Mouse (Mus musculus) G1E (cell line): ENCODE data around the gene Mknk1. TPM values are rescaled to one million over a fixed set of nuclear protein-coding genes. Genes with fewer than 3 reads are reported as not detected.

ENCODE experiments used
- ATAC-seq: 2 replicates; pipeline ENCODE4 v1.8.0; 2016; ENCODE audit warnings: mild to moderate bottlenecking; ENCODE audit not compliant: insufficient number of reproducible peaks, poor library complexity, low FRiP score, severe bottlenecking; ENCODE audit errors: extremely low read depth
- DNase-seq: peaks from one replicate; pipeline ENCODE4 v3.0.0; 2012; ENCODE audit warnings: low spot score
- H3K27me3 ChIP-seq: 2 replicates; pipeline ENCODE4 v1.6.1; 2012; ENCODE audit warnings: mild to moderate bottlenecking, low read length, inconsistent platforms; ENCODE audit not compliant: insufficient read depth
- H3K36me3 ChIP-seq: replicated peaks from 2 replicates; pipeline ENCODE3; 2012; ENCODE audit warnings: mild to moderate bottlenecking, inconsistent platforms
- H3K4me1 ChIP-seq: 2 replicates; pipeline ENCODE4 v1.6.1; 2012; ENCODE audit warnings: low read depth, low read length, inconsistent platforms, mixed read lengths; ENCODE audit not compliant: insufficient read depth
- H3K4me3 ChIP-seq: 2 replicates; pipeline ENCODE4 v1.5.1; 2012; ENCODE audit warnings: low read depth, mild to moderate bottlenecking, inconsistent platforms, low read length, moderate library complexity, mixed read lengths
- H3K9me3 ChIP-seq: replicated peaks from 2 replicates; pipeline ENCODE4 v1.6.1; 2012; ENCODE audit warnings: inconsistent platforms
- CTCF ChIP-seq: IDR thresholded peaks from 2 replicates; pipeline ENCODE4 v1.5.1; 2012; ENCODE audit warnings: low read depth, low read length, inconsistent platforms, mixed read lengths
- GATA2 ChIP-seq: IDR thresholded peaks from 2 replicates; pipeline ENCODE4 v1.6.1; 2012; ENCODE audit warnings: low read depth, low read length, inconsistent platforms, borderline replicate concordance
- polyA plus RNA-seq: library from polyadenylated mRNA; stranded (reverse); fragments of >175 nt; gene quantifications from 2 replicates; pipeline ENCODE4 v1.2.3, GENCODE M21; 2012
- total RNA-seq, 2 experiments: library from RNA; stranded (forward) in 1 of 2; stranded (reverse) in 1 of 2; fragments of 200-1000 nt in 1 of 2; fragments of >200 nt in 1 of 2; fragmentation: Nextera tagmentation in 1 of 2; gene quantifications; 2 replicates each; pipeline ENCODE4 v1.2.3; 2014 to 2017

Mknk1 gene
- total and polyA plus RNA-seq, 3 experiments: 39.8 to 111 (median 86.9) TPM

DNA sequence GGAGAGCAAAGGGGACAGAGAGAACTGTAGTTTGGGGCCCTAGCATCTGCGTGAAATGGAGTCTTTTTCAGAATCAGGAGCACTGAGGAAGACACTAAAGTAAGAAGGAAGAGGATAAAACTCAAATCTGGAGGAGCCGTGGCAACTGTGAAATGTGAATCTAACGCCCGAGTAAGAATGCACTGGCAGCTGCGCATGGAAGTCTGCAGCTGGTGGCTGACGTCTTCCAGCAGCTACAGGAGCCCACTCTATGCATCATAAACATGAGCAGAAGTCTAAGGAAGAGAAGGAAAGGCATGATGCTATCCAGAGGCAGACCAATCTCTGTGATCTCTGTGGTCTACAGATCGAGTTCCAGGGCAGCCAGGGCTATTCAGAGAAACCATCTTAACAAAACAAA, 88.6 kb downstream of the Mknk1 start:
- no peaks in the 10 kb centered on the region for H3K4me1 ChIP-seq
- H3K36me3 ChIP-seq: no peaks in the 10 kb centered on the region
- ATAC-seq (no peak), DNase-seq (no peak)
- no peak overlapping the region for H3K4me3 ChIP-seq
- no peaks in the 10 kb centered on the region for H3K9me3 ChIP-seq
- TF ChIP-seq GATA2 (no peak), CTCF (no peak)
- H3K27me3 ChIP-seq: peaks cover 11% of the 10 kb centered on the region

Other genes starting within 250 kb of the Mknk1 start
- not detected in 2 replicates for gene Cyp4a32, start 238.2 kb upstream of the Mknk1 start, total RNA-seq (2014; fragmentation: Nextera tagmentation)
- 0.22 TPM in 1 of 2 replicates, not detected in the other for gene Cyp4a32, start 238.2 kb upstream of the Mknk1 start, total RNA-seq (2017)
- gene Cyp4a32, start 238.2 kb upstream of the Mknk1 start, polyA plus RNA-seq: not detected in 2 replicates
- gene Cyp4b1, start 191.5 kb upstream of the Mknk1 start, total RNA-seq (2014; fragmentation: Nextera tagmentation): not detected in 2 replicates
- gene Cyp4b1, start 191.5 kb upstream of the Mknk1 start, total RNA-seq (2017): not detected in 2 replicates
- not detected in 2 replicates for gene Cyp4b1, start 191.5 kb upstream of the Mknk1 start, polyA plus RNA-seq
- gene Efcab14, start 101.5 kb upstream of the Mknk1 start, total RNA-seq (2014; fragmentation: Nextera tagmentation): 113 and 146 TPM in 2 replicates
- gene Efcab14, start 101.5 kb upstream of the Mknk1 start, total RNA-seq (2017): 27.2 and 32.8 TPM in 2 replicates
- gene Efcab14, start 101.5 kb upstream of the Mknk1 start, polyA plus RNA-seq: 14.2 and 18.6 TPM in 2 replicates
- not detected in 2 replicates for gene Tex38, start 58.2 kb upstream of the Mknk1 start, total RNA-seq (2014; fragmentation: Nextera tagmentation)
- gene Tex38, start 58.2 kb upstream of the Mknk1 start, total RNA-seq (2017): 0.23 TPM in 1 of 2 replicates, not detected in the other
- gene Tex38, start 58.2 kb upstream of the Mknk1 start, polyA plus RNA-seq: not detected in 2 replicates
- 26.9 and 32.3 TPM in 2 replicates for gene Atpaf1, start 54.4 kb upstream of the Mknk1 start, total RNA-seq (2014; fragmentation: Nextera tagmentation)
- gene Atpaf1, start 54.4 kb upstream of the Mknk1 start, total RNA-seq (2017): 10.4 and 13.5 TPM in 2 replicates
- gene Atpaf1, start 54.4 kb upstream of the Mknk1 start, polyA plus RNA-seq: 11.1 and 13.3 TPM in 2 replicates
- gene Mob3c, start 11.1 kb upstream of the Mknk1 start, total RNA-seq (2014; fragmentation: Nextera tagmentation): 7.1 and 7.9 TPM in 2 replicates
- 16.7 and 20.9 TPM in 2 replicates for gene Mob3c, start 11.1 kb upstream of the Mknk1 start, total RNA-seq (2017)
- gene Mob3c, start 11.1 kb upstream of the Mknk1 start, polyA plus RNA-seq: 7.9 TPM in 2 replicates
- not detected in 2 replicates for gene Kncn, start 45.2 kb downstream of the Mknk1 start, total RNA-seq (2014; fragmentation: Nextera tagmentation)
- gene Kncn, start 45.2 kb downstream of the Mknk1 start, total RNA-seq (2017): not detected in 2 replicates
- gene Kncn, start 45.2 kb downstream of the Mknk1 start, polyA plus RNA-seq: not detected in 2 replicates
- gene 6430628N08Rik, start 51.5 kb downstream of the Mknk1 start, total RNA-seq (2014; fragmentation: Nextera tagmentation): not detected in 2 replicates
- gene 6430628N08Rik, start 51.5 kb downstream of the Mknk1 start, total RNA-seq (2017): not detected in 2 replicates
- gene 6430628N08Rik, start 51.5 kb downstream of the Mknk1 start, polyA plus RNA-seq: not detected in 2 replicates
- gene Dmbx1, start 100.7 kb downstream of the Mknk1 start, total RNA-seq (2014; fragmentation: Nextera tagmentation): not detected in 2 replicates
- gene Dmbx1, start 100.7 kb downstream of the Mknk1 start, total RNA-seq (2017): 0.06 and 0.11 TPM in 2 replicates
- gene Dmbx1, start 100.7 kb downstream of the Mknk1 start, polyA plus RNA-seq: 0.01 TPM in 1 of 2 replicates, not detected in the other
- gene Faah, start 178.7 kb downstream of the Mknk1 start, total RNA-seq (2014; fragmentation: Nextera tagmentation): 0.73 and 1.7 TPM in 2 replicates
- gene Faah, start 178.7 kb downstream of the Mknk1 start, total RNA-seq (2017): 1.0 and 1.4 TPM in 2 replicates
- gene Faah, start 178.7 kb downstream of the Mknk1 start, polyA plus RNA-seq: 0.46 and 0.78 TPM in 2 replicates
- gene Nsun4, start 214.7 kb downstream of the Mknk1 start, total RNA-seq (2014; fragmentation: Nextera tagmentation): 11.7 and 25.6 TPM in 2 replicates
- 13.6 and 14.6 TPM in 2 replicates for gene Nsun4, start 214.7 kb downstream of the Mknk1 start, total RNA-seq (2017)
- 0.31 and 0.32 TPM in 2 replicates for gene Nsun4, start 214.7 kb downstream of the Mknk1 start, polyA plus RNA-seq
- 103 and 132 TPM in 2 replicates for gene Uqcrh, start 235.9 kb downstream of the Mknk1 start, total RNA-seq (2014; fragmentation: Nextera tagmentation)
- gene Uqcrh, start 235.9 kb downstream of the Mknk1 start, total RNA-seq (2017): 455 and 620 TPM in 2 replicates
- gene Uqcrh, start 235.9 kb downstream of the Mknk1 start, polyA plus RNA-seq: 31.1 and 31.2 TPM in 2 replicates
- 89.0 and 109 TPM in 2 replicates for gene Lrrc41, start 236.1 kb downstream of the Mknk1 start, total RNA-seq (2014; fragmentation: Nextera tagmentation)
- gene Lrrc41, start 236.1 kb downstream of the Mknk1 start, total RNA-seq (2017): 44.9 and 49.4 TPM in 2 replicates
- gene Lrrc41, start 236.1 kb downstream of the Mknk1 start, polyA plus RNA-seq: 36.3 and 55.8 TPM in 2 replicates